Mouse (Mus musculus) adrenal gland, postnatal 14 days (tissue): ENCODE data around the gene Gm26602. TPM values are rescaled to one million over a fixed set of nuclear protein-coding genes. Genes with fewer than 3 reads are reported as not detected.
A peak's percentile ranks its signal among the peaks of the same experiment; 100 is the strongest.

Source experiments
- DNase-seq: peaks from one replicate; pipeline ENCODE4 v3.0.0; 2021; ENCODE audit warnings: mixed read lengths
- microRNA-seq, 2 experiments: library from miRNA; unstranded; fragments of <30 nt; microRNA quantifications; one replicate each; pipeline ENCODE4 v1.2.0; 2021
- total RNA-seq: library from RNA; stranded (reverse); gene quantifications from 2 replicates; pipeline ENCODE4 v1.2.3, GENCODE M21; 2021

Gm26602 gene
- total RNA-seq, 1 experiment from 2014 or later, result not detected

GRCm38 (mm10) chr10:79959847-79960601 is 49.4 kb downstream of the Gm26602 start, which contains the start of gene Wdr18:
Wdr18 (plus strand) TSS chr10:79960152.
- DNase-seq, result peak; percentile 100

Small RNA genes within 50 kb of the gene (microRNA-seq; reads per million reads assigned to microRNA genes)
- gene Mir6910, result 0 reads per million in 2 experiments

Other genes starting within 250 kb of the Gm26602 start
- gene Madcam1, start 246.3 kb upstream of the Gm26602 start, total RNA-seq, result 6.8 TPM in 1 of 2 replicates, not detected in the other
- 27.8 and 34.1 TPM in 2 replicates for gene Tpgs1, start 241.5 kb upstream of the Gm26602 start, total RNA-seq
- gene Cdc34, start 228.7 kb upstream of the Gm26602 start, total RNA-seq, result 79.1 and 82.4 TPM in 2 replicates
- gene Gzmm, start 221.8 kb upstream of the Gm26602 start, total RNA-seq, result 0.89 and 1.1 TPM in 2 replicates
- 598 and 707 TPM in 2 replicates for gene Bsg, start 206.4 kb upstream of the Gm26602 start, total RNA-seq
- 7.1 and 10.6 TPM in 2 replicates for gene Hcn2, start 194.2 kb upstream of the Gm26602 start, total RNA-seq
- 59.2 and 65.4 TPM in 2 replicates for gene Polrmt, start 164.3 kb upstream of the Gm26602 start, total RNA-seq
- gene Fgf22, start 155.8 kb upstream of the Gm26602 start, total RNA-seq, result not detected in 2 replicates
- gene Rnf126, start 143.9 kb upstream of the Gm26602 start, total RNA-seq, result 54.7 and 56.5 TPM in 2 replicates
- gene Fstl3, start 133.6 kb upstream of the Gm26602 start, total RNA-seq, result 5.5 and 6.4 TPM in 2 replicates
- not detected in 2 replicates for gene Prss57, start 119.9 kb upstream of the Gm26602 start, total RNA-seq
- 77.9 and 78.3 TPM in 2 replicates for gene Palm, start 117.3 kb upstream of the Gm26602 start, total RNA-seq
- 0.26 TPM in 2 replicates for gene Misp, start 89.9 kb upstream of the Gm26602 start, total RNA-seq
- gene Ptbp1, start 56.4 kb upstream of the Gm26602 start, total RNA-seq, result 291 and 302 TPM in 2 replicates
- gene Prtn3, start 36.4 kb upstream of the Gm26602 start, total RNA-seq, result 1.0 TPM in 1 of 2 replicates, not detected in the other
- 0.93 and 2.2 TPM in 2 replicates for gene Plppr3, start 36.2 kb upstream of the Gm26602 start, total RNA-seq
- gene Elane, start 24.6 kb upstream of the Gm26602 start, total RNA-seq, result 0.70 TPM in 1 of 2 replicates, not detected in the other
- 561 and 750 TPM in 2 replicates for gene Cfd, start 20.0 kb upstream of the Gm26602 start, total RNA-seq
- gene Med16, start 1.9 kb upstream of the Gm26602 start, total RNA-seq, result 32.0 and 38.4 TPM in 2 replicates
- 0.98 and 1.5 TPM in 2 replicates for gene Kiss1r, start 6.1 kb downstream of the Gm26602 start, total RNA-seq
- gene R3hdm4, start 10.4 kb downstream of the Gm26602 start, total RNA-seq, result 75.8 and 82.8 TPM in 2 replicates
- 5.9 and 6.9 TPM in 2 replicates for gene Arid3a, start 16.2 kb downstream of the Gm26602 start, total RNA-seq
- 30.3 and 36.6 TPM in 2 replicates for gene Wdr18, start 49.3 kb downstream of the Gm26602 start, total RNA-seq
- not detected in 2 replicates for gene Grin3b, start 59.9 kb downstream of the Gm26602 start, total RNA-seq
- 141 and 157 TPM in 2 replicates for gene Tmem259, start 73.5 kb downstream of the Gm26602 start, total RNA-seq
- gene Cnn2, start 77.7 kb downstream of the Gm26602 start, total RNA-seq, result 40.2 and 55.9 TPM in 2 replicates
- 18.7 and 20.7 TPM in 2 replicates for gene Abca7, start 85.6 kb downstream of the Gm26602 start, total RNA-seq
- gene Arhgap45, start 105.8 kb downstream of the Gm26602 start, total RNA-seq, result 6.3 and 27.9 TPM in 2 replicates
- gene Polr2e, start 128.9 kb downstream of the Gm26602 start, total RNA-seq, result 98.8 and 108 TPM in 2 replicates
- gene Gpx4, start 136.3 kb downstream of the Gm26602 start, total RNA-seq, result 1,329 and 1,354 TPM in 2 replicates
- gene Sbno2, start 194.7 kb downstream of the Gm26602 start, total RNA-seq, result 52.8 and 52.9 TPM in 2 replicates
- 138 and 147 TPM in 2 replicates for gene Stk11, start 204.9 kb downstream of the Gm26602 start, total RNA-seq
- 920 and 980 TPM in 2 replicates for gene Atp5d, start 227.8 kb downstream of the Gm26602 start, total RNA-seq
- 69.9 and 137 TPM in 2 replicates for gene Cbarp, start 230.0 kb downstream of the Gm26602 start, total RNA-seq
- 114 and 140 TPM in 2 replicates for gene Midn, start 237.4 kb downstream of the Gm26602 start, total RNA-seq